Mouse (Mus musculus) naive thymus-derived CD4-positive, alpha-beta T cell, adult 2 months (primary cell): Measurements from ENCODE around the gene Doc2a.
"Not testable (repeated sequence)": the region's sequence is repeated elsewhere in the genome, so short reads cannot be mapped to it uniquely, and the experiment has no call there.

Experiments used
- DNase-seq: peaks from one replicate; pipeline ENCODE4 v3.0.0-alpha.2; 2011; ENCODE audit warnings: low read depth

Gene Doc2a

GRCm38 (mm10) chr7:126868003-126868402, 20.8 kb downstream of the Doc2a start:
- no peak for DNase-seq

- DNase-seq: no peak
Observed at GRCm38 (mm10) chr7:126869780-126870519, 22.7 kb downstream of the Doc2a start.

GRCm38 (mm10) chr7:126870520-126870891, 23.3 kb downstream of the Doc2a start:
- DNase-seq: no peak

- DNase-seq: no peak
Observed at GRCm38 (mm10) chr7:126877239-126877638, 30.0 kb downstream of the Doc2a start.

GRCm38 (mm10) chr7:126881040-126881439, 33.8 kb downstream of the Doc2a start:
- no peak for DNase-seq

GRCm38 (mm10) chr7:126883731-126884181, 36.5 kb downstream of the Doc2a start:
- peak; percentile 34 for DNase-seq

- peak; percentile 95 for DNase-seq
Observed at GRCm38 (mm10) chr7:126884286-126885164, 37.3 kb downstream of the Doc2a start, which contains the start of gene Taok2. Gene Taok2 (minus strand): TSS chr7:126884703.

- DNase-seq: no peak
Observed at GRCm38 (mm10) chr7:126887281-126887680, 40.1 kb downstream of the Doc2a start.

- no peak for DNase-seq
Observed at GRCm38 (mm10) chr7:126888852-126889251, 41.6 kb downstream of the Doc2a start.

- DNase-seq: peak; percentile 24
Observed at GRCm38 (mm10) chr7:126896912-126897311, 49.7 kb downstream of the Doc2a start.

- peak; percentile 57 for DNase-seq
Observed at GRCm38 (mm10) chr7:126897390-126898101, 50.3 kb downstream of the Doc2a start.

GRCm38 (mm10) chr7:126898102-126898990, 51.1 kb downstream of the Doc2a start:
- DNase-seq: peak; percentile 92

GRCm38 (mm10) chr7:126899781-126900180, 52.6 kb downstream of the Doc2a start:
- DNase-seq: not testable (repeated sequence)
